Mouse (Mus musculus) CH12.LX (cell line): ENCODE data around the gene Cwc25. TPM values are rescaled to one million over a fixed set of nuclear protein-coding genes. Genes with fewer than 3 reads are reported as not detected.
A peak's percentile ranks its signal among the peaks of the same experiment; 100 is the strongest.

Experiments
- DNase-seq: peaks from one replicate; pipeline ENCODE4 v3.0.0-alpha.2; 2013; ENCODE audit errors: extremely low read depth
- H3K27ac ChIP-seq: 2 replicates; pipeline ENCODE4 v1.5.1; 2012; ENCODE audit warnings: low read depth, mild to moderate bottlenecking, control low read depth, moderate library complexity; ENCODE audit not compliant: insufficient read depth
- H3K27me3 ChIP-seq: replicated peaks from 2 replicates; pipeline ENCODE3; 2012; ENCODE audit warnings: inconsistent platforms
- H3K36me3 ChIP-seq, 2 experiments: replicated peaks in 1 of 2; 2 replicates each; pipeline versions ENCODE3 to v1.6.1; 2012; ENCODE audit warnings: inconsistent platforms in 1 of 2, low read length in 1 of 2, mild to moderate bottlenecking in 1 of 2, mixed read lengths in 1 of 2, moderate library complexity in 1 of 2; ENCODE audit not compliant: control insufficient read depth in 1 of 2, insufficient read depth in 1 of 2
- H3K4me1 ChIP-seq, 2 experiments: 2 replicates each; pipeline ENCODE4 v1.6.1; 2012; ENCODE audit warnings: inconsistent platforms in 1 of 2, moderate library complexity in 1 of 2; ENCODE audit not compliant: insufficient read depth in 2 of 2, control insufficient read depth in 1 of 2
- H3K4me2 ChIP-seq: 2 replicates; pipeline ENCODE4 v1.6.1; 2012; ENCODE audit warnings: low read depth, mild to moderate bottlenecking, control low read depth; ENCODE audit not compliant: poor library complexity, insufficient read depth, severe bottlenecking
- H3K4me3 ChIP-seq, 3 experiments: fragments of 150-350 bp in 1 of 3; sonication (generic) in 1 of 3; replicated peaks in 1 of 3; 2 replicates each; pipeline versions ENCODE3 to v1.5.1; 2011 to 2012; ENCODE audit warnings: low read depth in 2 of 3, low read length in 2 of 3, mild to moderate bottlenecking in 2 of 3, moderate library complexity in 2 of 3, control low read depth in 1 of 3, improper control_type of control experiment in 1 of 3, inconsistent platforms in 1 of 3, mixed read lengths in 1 of 3; ENCODE audit not compliant: poor library complexity in 1 of 3
- H3K79me2 ChIP-seq: replicated peaks from 2 replicates; pipeline ENCODE4 v1.6.1; 2012; ENCODE audit warnings: mild to moderate bottlenecking, moderate library complexity; ENCODE audit not compliant: control insufficient read depth, poor library complexity, insufficient read depth, severe bottlenecking; ENCODE audit errors: extremely low read depth
- H3K9ac ChIP-seq: 2 replicates; pipeline ENCODE4 v1.6.1; 2012; ENCODE audit warnings: low read depth, mild to moderate bottlenecking, control low read depth, moderate library complexity; ENCODE audit not compliant: insufficient read depth
- H3K9me3 ChIP-seq: replicated peaks from 2 replicates; pipeline ENCODE3; 2012; ENCODE audit warnings: low read length, inconsistent platforms, mixed read lengths
- CHD1 ChIP-seq: IDR thresholded peaks from 2 replicates; pipeline ENCODE4 v1.6.1; 2012; ENCODE audit warnings: low read depth, low read length, improper control_type of control experiment, inconsistent platforms
- CHD2 ChIP-seq: IDR thresholded peaks from 2 replicates; pipeline ENCODE4 v1.6.1; 2011; ENCODE audit warnings: low read length, improper control_type of control experiment
- CTCF ChIP-seq, 2 experiments: IDR thresholded peaks in 1 of 2; conservative IDR thresholded peaks in 1 of 2; 2 replicates each; pipeline ENCODE4 v1.5.1; 2011 to 2012; ENCODE audit warnings: low read depth in 2 of 2, low read length in 2 of 2, improper control_type of control experiment in 1 of 2, inconsistent platforms in 1 of 2, mild to moderate bottlenecking in 1 of 2, moderate library complexity in 1 of 2
- JUND ChIP-seq: conservative IDR thresholded peaks from 2 replicates; pipeline ENCODE4 v1.6.1; 2011; ENCODE audit warnings: low read depth, low read length, improper control_type of control experiment
- MAZ ChIP-seq: IDR thresholded peaks from 2 replicates; pipeline ENCODE4 v1.6.1; 2012; ENCODE audit warnings: low read depth, mild to moderate bottlenecking, inconsistent platforms, low read length, improper control_type of control experiment, moderate library complexity
- MYC ChIP-seq: IDR thresholded peaks from 2 replicates; pipeline ENCODE4 v1.6.1; 2011; ENCODE audit warnings: low read depth, mild to moderate bottlenecking, improper control_type of control experiment, low read length
- NELFE ChIP-seq: IDR thresholded peaks from 2 replicates; pipeline ENCODE4 v1.6.1; 2011; ENCODE audit warnings: low read depth, low read length, improper control_type of control experiment
- NRF1 ChIP-seq: IDR thresholded peaks from 2 replicates; pipeline ENCODE4 v1.6.1; 2014; ENCODE audit warnings: low read depth, mild to moderate bottlenecking, inconsistent platforms, low read length, improper control_type of control experiment, moderate library complexity
- PAX5 ChIP-seq: IDR thresholded peaks from 2 replicates; pipeline ENCODE4 v1.6.1; 2012; ENCODE audit warnings: low read length, inconsistent platforms, mixed read lengths
- POLR2A ChIP-seq: IDR thresholded peaks from 2 replicates; pipeline ENCODE4 v1.6.1; 2011; ENCODE audit warnings: low read depth, mild to moderate bottlenecking, improper control_type of control experiment, low read length
- POLR2AphosphoS2 ChIP-seq: IDR thresholded peaks from 2 replicates; pipeline ENCODE4 v1.6.1; 2011; ENCODE audit warnings: low read depth, low read length, improper control_type of control experiment
- RAD21 ChIP-seq: IDR thresholded peaks from 2 replicates; pipeline ENCODE4 v1.6.1; 2011; ENCODE audit warnings: low read depth, mild to moderate bottlenecking, low read length, improper control_type of control experiment, moderate library complexity
- RCOR1 ChIP-seq: conservative IDR thresholded peaks from 2 replicates; pipeline ENCODE4 v1.6.1; 2012; ENCODE audit warnings: low read depth, mild to moderate bottlenecking, inconsistent platforms, low read length, improper control_type of control experiment
- SIN3A ChIP-seq: IDR thresholded peaks from 2 replicates; pipeline ENCODE4 v1.6.1; 2012; ENCODE audit warnings: low read length, improper control_type of control experiment, inconsistent platforms
- TBP ChIP-seq: conservative IDR thresholded peaks from 2 replicates; pipeline ENCODE4 v1.6.1; 2011; ENCODE audit warnings: low read depth, low read length, improper control_type of control experiment
- TCF12 ChIP-seq: IDR thresholded peaks from 2 replicates; pipeline ENCODE4 v1.6.1; 2014; ENCODE audit warnings: low read depth, mild to moderate bottlenecking, inconsistent platforms, low read length, improper control_type of control experiment
- ZNF384 ChIP-seq: IDR thresholded peaks from 2 replicates; pipeline ENCODE4 v1.6.1; 2012; ENCODE audit warnings: low read depth, low read length, improper control_type of control experiment, inconsistent platforms
- dilution Hi-C: fragments of 300-500 bp; cut with MboI; formaldehyde crosslinking; loops from 2 replicates; pipeline ENCODE4 v1.14.3; 2020; ENCODE audit warnings: low sequenced_read_pairs; ENCODE audit not compliant: extremely low pct_unique_long_range_greater_than_20kb, extremely low pct_ligation_motif_present
- in situ Hi-C: fragments of 300-500 bp; cut with MboI; formaldehyde crosslinking; loops from 3 replicates; pipeline ENCODE4 v1.14.3; 2019; ENCODE audit warnings: low sequenced_read_pairs, low pct_ligation_motif_present, low pct_unique_long_range_greater_than_20kb, mixed read lengths
- polyA plus RNA-seq: library from polyadenylated mRNA; unstranded; fragments of >175 nt; gene quantifications from 2 replicates; pipeline ENCODE4 v1.2.1, GENCODE M21; 2012; ENCODE audit warnings: low read depth; ENCODE audit not compliant: insufficient read length
- total RNA-seq, 2 experiments: library from RNA; depleted of rRNA; stranded (reverse); fragments of 300-350 nt in 1 of 2; fragments of >200 nt in 1 of 2; gene quantifications; 2 replicates each; pipeline ENCODE4 v1.2.3; 2012 to 2014

Cwc25 gene
- total and polyA plus RNA-seq, 3 experiments: 16.7 to 21.5 (median 19.6) TPM

DNA sequence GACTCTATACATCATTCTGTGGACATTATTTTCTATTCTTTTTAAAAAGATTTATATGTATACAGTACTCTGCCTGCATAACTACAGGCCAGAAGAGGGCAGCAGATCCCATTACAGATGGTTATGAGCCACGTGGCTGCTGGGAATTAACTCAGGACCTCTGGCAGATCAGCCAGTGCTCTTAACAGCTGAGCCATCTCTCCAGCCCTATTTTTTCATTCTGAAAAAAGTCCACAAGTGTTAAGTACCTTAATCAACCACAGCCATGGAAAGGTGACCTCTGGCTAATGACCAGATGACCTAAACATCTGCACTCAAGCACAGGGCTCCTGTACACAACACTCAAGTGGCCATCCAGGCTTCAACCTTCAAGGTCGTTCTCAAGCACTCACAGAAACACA is 10.8 kb upstream of the Cwc25 start:
- in situ Hi-C loops (no loop called here), dilution Hi-C loops (no loop called here)
- H3K4me2 ChIP-seq: no peak overlapping the region
- peaks cover 8 to 41% of the 10 kb centered on the region in 2 experiments for H3K4me1 ChIP-seq
- peaks cover 37% of the 10 kb centered on the region for H3K79me2 ChIP-seq
- no peak for TF ChIP-seq ZNF384
- TF ChIP-seq POLR2A: peak; percentile 10; the same call in 1 of the 2 replicates
- no peak for TF ChIP-seq CHD1
- TF ChIP-seq MYC: peak; percentile 84
- no peak for TF ChIP-seq TBP
- no peak for TF ChIP-seq TCF12
- TF ChIP-seq RAD21: no peak; the same call in 1 of the 2 replicates
- TF ChIP-seq NELFE: peak; percentile 19; the same call in 1 of the 2 replicates
- TF ChIP-seq PAX5: no peak
- TF ChIP-seq NRF1: no peak
- TF ChIP-seq MAZ: no peak
- TF ChIP-seq CTCF (conservative IDR thresholded peaks at IDR 0.05 in 1 of 2, IDR thresholded peaks at IDR 0.05 in 1 of 2; ENCODE audit: low read depth in 2 of 2, low read length in 2 of 2): peak in 1 of 2 experiments; percentile 47; a peak in 3 of 4 replicates
- no peak overlapping the region for H3K9ac ChIP-seq
- DNase-seq: peak; percentile 53
- H3K9me3 ChIP-seq: no peaks in the 10 kb centered on the region
- no peaks in the 10 kb centered on the region for H3K27me3 ChIP-seq
- no peak overlapping the region for H3K4me3 ChIP-seq
- no peak overlapping the region for H3K27ac ChIP-seq
- peaks cover 55 to 67% of the 10 kb centered on the region in 2 experiments for H3K36me3 ChIP-seq

DNA sequence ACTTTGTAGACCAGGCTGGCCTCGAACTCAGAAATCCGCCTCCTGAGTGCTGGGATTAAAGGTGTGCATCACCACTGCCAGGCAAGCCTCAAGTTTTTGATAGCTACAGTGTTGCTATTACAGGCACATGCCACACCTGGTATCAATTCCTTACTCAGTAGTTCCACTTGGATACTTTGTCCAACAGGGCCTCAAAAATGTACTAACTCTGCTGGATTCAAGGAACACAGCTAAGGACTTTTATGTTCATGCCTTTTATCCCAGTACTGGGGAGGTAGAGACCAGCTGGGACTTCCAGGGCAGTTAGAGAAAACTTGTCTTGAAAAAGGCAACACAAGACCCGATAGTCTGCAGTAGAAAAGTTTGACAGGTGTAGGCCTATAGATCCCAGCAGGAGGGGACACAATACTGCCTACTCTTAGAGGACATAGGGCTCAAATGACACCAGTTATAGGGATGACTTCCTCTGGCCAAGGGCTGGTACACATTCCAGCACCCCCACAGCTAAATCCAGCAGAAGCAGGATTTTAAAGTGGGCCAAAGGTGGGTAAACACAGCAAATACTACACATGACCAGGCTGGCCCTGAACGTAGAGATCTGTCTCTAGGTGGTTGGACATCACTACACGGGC is 10.3 kb upstream of the Cwc25 start:
- H3K9ac ChIP-seq: no peak overlapping the region
- no peak overlapping the region for H3K4me2 ChIP-seq
- dilution Hi-C loops: no loop called here
- no peaks in the 10 kb centered on the region for H3K27me3 ChIP-seq
- H3K9me3 ChIP-seq: no peaks in the 10 kb centered on the region
- peaks cover 8 to 41% of the 10 kb centered on the region in 2 experiments for H3K4me1 ChIP-seq
- peaks cover 55 to 67% of the 10 kb centered on the region in 2 experiments for H3K36me3 ChIP-seq
- in situ Hi-C loops: no loop called here
- DNase-seq: peak; percentile 45
- H3K79me2 ChIP-seq: peaks cover 32% of the 10 kb centered on the region
- TF ChIP-seq RCOR1 (peak; percentile 16; the same call in 1 of the 2 replicates), POLR2AphosphoS2 (peak; percentile 100), POLR2A (peak; percentile 55), SIN3A (0 out of 2 replicates have a peak, but pooled peaks have one; percentile 50), JUND (no peak), CHD2 (peak; percentile 65), NRF1 (no peak)
- H3K4me3 ChIP-seq: no peak overlapping the region
- no peak overlapping the region for H3K27ac ChIP-seq
